12 mouse cellular contexts compared by ENCODE assay signal in genomic region chr15:12135368-12135767, GRCm38 (mm10). TPM values are rescaled to one million over a fixed set of nuclear protein-coding genes. Genes with fewer than 3 reads are reported as not detected.
DNase-seq lines count a peak whose midpoint lies in the region; ATAC-seq and TF ChIP-seq lines count a peak whose summit lies in the region.
"Had no signal": no experiment of that assay in that cellular context is flagged by ENCODE, and none has a peak within 500 bp of the region (broad histone marks: within the 10 kb centered on the region; RNA-seq: fewer than 3 reads in every experiment).

No protein-coding gene starts in this region.

- peak; percentile 69; the same call in 1 of the 2 replicates for ATAC-seq in heart, embryonic 16.5 days (replicated peaks; ENCODE audit: extremely low read depth, insufficient read depth, low FRiP score)

- in situ Hi-C loops in ES-E14 (cut with MboI; ENCODE audit: low sequenced_read_pairs in 2 of 2, unreplicated experiment in 2 of 2) = no loop called here

- H3K4me1 ChIP-seq in ES-E14 (ENCODE audit: control insufficient read depth in 2 of 2, insufficient read depth in 2 of 2, low read length in 2 of 2, poor library complexity in 1 of 2) = no peaks in the 10 kb centered on the region
- H3K4me1 ChIP-seq in heart, embryonic 16.5 days (ENCODE audit: control insufficient read depth, insufficient read depth, low read length) = peaks cover 21% of the 10 kb centered on the region
- H3K4me1 ChIP-seq in midbrain, embryonic 10.5 days = no peaks in the 10 kb centered on the region

- H3K9me3 ChIP-seq in ES-E14 (ENCODE audit: control insufficient read depth, insufficient read depth, low read depth, low read length) = no peaks in the 10 kb centered on the region
- H3K9me3 ChIP-seq in heart, embryonic 16.5 days (replicated peaks; ENCODE audit: control insufficient read depth, low read length) = no peaks in the 10 kb centered on the region
- H3K9me3 ChIP-seq in midbrain, embryonic 10.5 days (replicated peaks) = no peaks in the 10 kb centered on the region
- H3K9me3 ChIP-seq: liver, embryonic 15.5 days had no signal

- no peak overlapping the region for H3K4me2 ChIP-seq in heart, embryonic 16.5 days (ENCODE audit: low read depth, low read length)
- H3K4me2 ChIP-seq: liver, embryonic 15.5 days had no signal

- H3K4me3 ChIP-seq in gastrocnemius, adult 2 months = peak overlapping the region; percentile 25; the same call in 1 of the 2 replicates
- H3K4me3 ChIP-seq in ES-E14 (ENCODE audit: insufficient read depth in 1 of 2, low read depth in 1 of 2, low read length in 2 of 2, poor library complexity in 1 of 2, severe bottlenecking in 1 of 2) = no peak overlapping the region
- H3K4me3 ChIP-seq in heart, embryonic 16.5 days (ENCODE audit: low read length) = no peak overlapping the region
- H3K4me3 ChIP-seq in midbrain, embryonic 10.5 days = no peak overlapping the region
- H3K4me3 ChIP-seq: liver, embryonic 15.5 days; myocyte had no signal

- peaks cover 4% of the 10 kb centered on the region for H3K36me3 ChIP-seq in ES-E14 (ENCODE audit: control insufficient read depth, insufficient read depth, low read length, poor library complexity, severe bottlenecking)
- peaks cover 12% of the 10 kb centered on the region for H3K36me3 ChIP-seq in heart, embryonic 16.5 days (ENCODE audit: control insufficient read depth, insufficient read depth)
- H3K36me3 ChIP-seq in midbrain, embryonic 10.5 days = peaks cover 42% of the 10 kb centered on the region

- no peak for TF ChIP-seq CTCF in gastrocnemius, adult 2 months (IDR thresholded peaks at IDR 0.05)

- DNase-seq in gastrocnemius, adult 2 months = peak; percentile 51
- no peak for DNase-seq in gastrocnemius, postnatal 10 days
- DNase-seq in ES-E14 (ENCODE audit: low read depth, low spot score) = no peak
- peak; percentile 25 for DNase-seq in adipocyte (ENCODE audit: low spot score)
- DNase-seq in testis, postnatal 14 days (ENCODE audit: low spot score) = no peak
- DNase-seq in midbrain, embryonic 10.5 days (ENCODE audit: low spot score) = no peak
- DNase-seq: left cerebral cortex, postnatal 4 days; retina, postnatal 1 day; thymus, postnatal 4 days had no signal

- 23% methylated on average over 3 of the region's 3 CpGs for whole genome bisulfite sequencing in heart, embryonic 16.5 days
- 82% methylated on average over 3 of the region's 3 CpGs for WGBS in midbrain, embryonic 10.5 days

- intact Hi-C loops in gastrocnemius, adult 2 months (cut with DNase I) = no loop called here

- no peaks in the 10 kb centered on the region for H3K27me3 ChIP-seq in heart, embryonic 16.5 days (ENCODE audit: control insufficient read depth, insufficient read depth, low read length)
- H3K27me3 ChIP-seq in midbrain, embryonic 10.5 days (ENCODE audit: low read depth, poor library complexity, severe bottlenecking) = no peaks in the 10 kb centered on the region
- H3K27me3 ChIP-seq: liver, embryonic 15.5 days had no signal

- H3K9ac ChIP-seq in ES-E14 (ENCODE audit: insufficient read depth, low read depth, low read length, poor library complexity, severe bottlenecking) = no peak overlapping the region
- H3K9ac ChIP-seq in heart, embryonic 16.5 days (ENCODE audit: low read length) = no peak overlapping the region
- H3K9ac ChIP-seq: liver, embryonic 15.5 days had no signal

- peak overlapping the region; percentile 87 for H3K27ac ChIP-seq in gastrocnemius, adult 2 months
- H3K27ac ChIP-seq in ES-E14 (ENCODE audit: insufficient read depth, low read depth, low read length, poor library complexity, severe bottlenecking) = no peak overlapping the region
- H3K27ac ChIP-seq in heart, embryonic 16.5 days (ENCODE audit: low read length) = peak overlapping the region; percentile 31; the same call in 1 of the 2 replicates
- no peak overlapping the region for H3K27ac ChIP-seq in midbrain, embryonic 10.5 days (replicated peaks)
- H3K27ac ChIP-seq: liver, embryonic 15.5 days had no signal

TF ChIP-seq in ES-E14, 5 proteins besides CTCF, POLR2A, EP300 and RAD21:
- TF ChIP-seq MAFK (IDR thresholded peaks at IDR 0.05; ENCODE audit: insufficient read depth, low read depth, low read length) = peak; percentile 74; the same call in 1 of the 2 replicates
- no peak for TF ChIP-seq HCFC1 (IDR thresholded peaks at IDR 0.05; ENCODE audit: borderline replicate concordance, insufficient read depth, low read length)
- no peak for TF ChIP-seq ZNF384 (IDR thresholded peaks at IDR 0.05; ENCODE audit: low read depth, low read length)
- no peak for TF ChIP-seq ZC3H11A (IDR thresholded peaks at IDR 0.05; ENCODE audit: borderline replicate concordance, low read depth, low read length)
- no peak for TF ChIP-seq CHD2 (IDR thresholded peaks at IDR 0.05; ENCODE audit: low read depth, low read length)

RNA-seq across cellular contexts. Expression of gene Zfr, which starts 17.7 kb away (rescaled TPM):
- 10 to 100 TPM; 68.3 to 69.8 TPM for total RNA-seq in gastrocnemius, adult 2 months (2021)
- 10 to 100 TPM; 72.3 to 89.0 TPM for total RNA-seq in gastrocnemius, postnatal 10 days (2021)
- total RNA-seq in ES-E14 (2012; rRNA removed) = 56.7 and 66.8 TPM in 2 replicates
- polyA plus RNA-seq in heart, embryonic 16.5 days (2015; fragmentation: Nextera tagmentation; extraction: Ambion mirVana) = 89.4 and 103 TPM in 2 replicates
- 135 and 155 TPM in 2 replicates for polyA plus RNA-seq in midbrain, embryonic 10.5 days (2016; fragmentation: Nextera tagmentation; extraction: Ambion mirVana)

Comparison
In these comparisons a context has a peak if more than half of its experiments do, and no peak if none do; other contexts are left out.
1. DNase-seq: peak in gastrocnemius, adult 2 months (single experiment) and adipocyte (single experiment); none in gastrocnemius, postnatal 10 days (single experiment), ES-E14 (single experiment), testis, postnatal 14 days (single experiment) and midbrain, embryonic 10.5 days (single experiment).
2. H3K27ac ChIP-seq: peak in gastrocnemius, adult 2 months (single experiment) and heart, embryonic 16.5 days (single experiment); none in ES-E14 (single experiment) and midbrain, embryonic 10.5 days (single experiment).